Mouse (Mus musculus): ENCODE data around the gene Rnf10. TPM values are rescaled to one million over a fixed set of nuclear protein-coding genes. Genes with fewer than 3 reads are reported as not detected.

Gene Rnf10
- polyA plus RNA-seq (2015; fragmentation: Illumina TruSeq; extraction: RNeasy Lipid Tissue Mini Kit (QIAGEN cat#74804); ENCODE audit: insufficient read depth, low replicate concordance), result 126 TPM

DNA sequence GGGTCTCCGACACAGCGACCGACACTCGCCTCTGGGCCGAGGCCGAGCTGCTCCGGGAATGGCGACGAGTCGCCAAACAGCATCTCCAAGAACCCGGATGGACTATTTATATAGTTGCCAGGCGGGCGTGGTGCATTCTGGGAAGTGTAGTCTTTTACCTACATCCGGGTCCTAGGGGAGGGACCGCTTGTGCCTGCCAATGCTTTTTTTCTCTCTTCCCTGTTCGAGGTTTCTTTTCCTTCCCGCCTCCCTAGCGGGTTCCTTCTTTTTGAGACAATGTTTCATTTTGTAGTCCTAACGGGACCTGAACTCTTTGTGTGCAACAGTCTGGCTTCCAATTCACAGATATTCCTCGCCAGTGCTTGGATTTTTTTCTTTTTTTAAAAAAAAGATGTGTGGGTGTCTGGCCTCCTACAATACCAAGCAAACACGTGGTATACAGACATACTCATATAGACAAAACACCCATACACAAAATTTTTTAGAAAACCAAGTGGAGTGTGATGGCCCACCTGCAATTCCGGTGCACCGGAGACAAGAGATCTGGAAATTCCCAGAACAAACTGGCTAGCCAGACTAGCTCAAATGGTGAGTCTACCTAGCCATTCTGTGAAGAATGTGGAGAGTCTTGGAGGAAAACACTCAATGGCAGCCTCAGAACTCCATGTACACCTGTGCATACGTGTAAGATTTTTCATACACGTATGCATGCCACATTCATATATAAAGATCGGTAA is at the start of gene Rnf10:
Gene Rnf10 (minus strand): TSS at position 87 of the 737 bp plus-strand sequence.

GRCm38 (mm10) chr5:115300792-115301614 is 28.3 kb upstream of the Rnf10 start, which contains the start of gene Dynll1:
Gene Dynll1 (minus strand): TSS chr5:115300999.

DNA sequence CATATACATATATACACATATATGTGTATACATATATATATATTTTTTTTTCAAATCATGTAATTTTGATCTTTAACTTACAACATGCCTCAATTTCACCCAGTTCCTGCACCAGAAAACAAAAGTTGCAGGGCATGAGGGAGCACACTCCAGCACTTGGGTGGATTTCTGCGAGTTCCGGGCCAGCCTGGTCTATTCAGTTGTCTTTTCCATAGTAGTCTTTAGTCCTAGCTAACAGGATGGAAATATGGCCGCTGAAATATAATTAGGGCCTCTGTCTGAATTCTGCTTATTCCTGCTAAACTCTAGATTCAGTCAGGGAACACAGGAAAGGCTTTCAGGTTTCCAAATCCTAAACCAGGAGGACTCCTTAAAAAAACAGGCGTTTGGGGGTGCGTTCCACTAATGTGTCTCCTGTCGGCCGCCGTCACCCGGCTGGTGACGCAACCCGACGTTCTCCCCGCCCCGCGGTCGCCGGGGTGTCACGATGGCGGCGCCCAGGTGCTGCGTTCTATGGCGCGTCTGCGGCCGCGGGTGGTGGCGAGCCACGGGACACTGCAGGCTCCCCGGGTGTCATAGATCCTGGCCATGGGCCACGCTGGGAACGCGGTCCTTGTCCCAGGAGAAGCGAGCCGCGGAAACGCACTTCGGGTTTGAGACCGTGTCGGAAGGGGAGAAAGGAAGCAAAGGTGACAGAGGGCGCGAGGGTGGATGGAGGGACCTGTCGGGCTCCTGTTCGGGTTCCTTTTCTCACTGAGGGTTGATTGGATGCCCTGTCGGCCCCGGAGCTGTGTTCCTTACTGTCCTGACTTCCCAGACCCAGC is 6.7 kb upstream of the Rnf10 start, which contains the start of gene Coq5:
Gene Coq5 (plus strand): TSS at position 441 of the 824 bp plus-strand sequence.

GRCm38 (mm10) chr5:115235786-115236263 is 36.9 kb downstream of the Rnf10 start, which contains the start of gene Pop5:
Gene Pop5 (plus strand): TSS chr5:115235836.

DNA sequence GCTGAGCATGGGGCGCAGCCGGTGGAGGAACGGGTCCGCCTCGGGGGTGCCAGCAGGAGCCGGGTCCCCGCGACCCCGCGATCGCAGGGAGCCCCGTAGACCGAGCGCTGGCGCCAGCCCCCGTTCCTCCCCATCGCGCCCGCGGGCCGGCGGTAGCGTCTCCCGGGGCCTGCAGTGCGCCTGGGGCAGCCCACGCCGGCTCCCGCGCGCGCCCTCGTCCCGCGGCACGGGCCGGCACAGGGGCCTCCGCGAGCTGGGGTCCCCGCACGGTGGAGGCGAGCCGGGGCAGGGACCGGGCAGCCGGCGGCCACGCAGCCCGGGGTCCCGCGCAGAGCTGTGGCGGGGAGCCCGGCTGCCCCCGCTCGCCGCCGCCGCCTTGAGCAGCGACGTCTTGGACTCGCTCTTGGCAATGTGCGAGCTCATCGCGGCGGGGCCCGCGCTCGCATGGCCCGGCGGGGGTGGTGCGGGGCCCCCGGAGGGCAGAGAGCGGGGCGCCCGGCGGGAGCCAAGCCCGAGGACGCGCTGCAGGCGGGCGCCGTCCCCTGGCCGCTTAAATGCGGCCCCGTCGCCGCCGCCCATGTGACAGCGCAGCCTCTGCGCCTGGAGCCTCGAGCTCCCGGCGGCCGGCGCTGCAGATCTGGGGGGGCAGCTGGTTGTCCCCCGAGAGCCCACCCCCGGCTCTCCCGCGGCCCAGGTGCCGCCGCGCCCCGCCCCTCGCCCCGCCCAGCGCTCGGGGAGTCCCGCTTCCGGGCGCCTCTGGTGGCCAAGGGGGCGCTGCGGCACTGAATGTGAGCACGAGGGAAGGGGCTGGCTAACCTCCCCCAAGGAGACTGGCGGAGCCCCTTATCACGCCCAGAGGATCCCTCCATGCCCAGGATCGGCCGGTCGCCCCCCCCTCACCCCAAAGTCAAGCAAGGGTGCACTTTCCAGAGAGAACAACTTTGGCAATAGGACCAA is 78.8 kb downstream of the Rnf10 start, which contains the start of gene Cabp1:
Gene Cabp1 (minus strand): TSS at position 713 of the 957 bp plus-strand sequence.

Other genes with a start within 250 kb of the Rnf10 start
- gene Gm10401, start 174.6 kb downstream of the Rnf10 start, polyA plus RNA-seq (2015; fragmentation: Illumina TruSeq; extraction: RNeasy Lipid Tissue Mini Kit (QIAGEN cat#74804); ENCODE audit: insufficient read depth, low replicate concordance), result not detected
- gene Acads, start 153.6 kb downstream of the Rnf10 start, polyA plus RNA-seq (2015; fragmentation: Illumina TruSeq; extraction: RNeasy Lipid Tissue Mini Kit (QIAGEN cat#74804); ENCODE audit: insufficient read depth, low replicate concordance), result 5.3 TPM
- gene Unc119b, start 137.9 kb downstream of the Rnf10 start, polyA plus RNA-seq (2015; fragmentation: Illumina TruSeq; extraction: RNeasy Lipid Tissue Mini Kit (QIAGEN cat#74804); ENCODE audit: insufficient read depth, low replicate concordance), result 26.3 TPM
- 86.7 TPM for gene Mlec, start 114.7 kb downstream of the Rnf10 start, polyA plus RNA-seq (2015; fragmentation: Illumina TruSeq; extraction: RNeasy Lipid Tissue Mini Kit (QIAGEN cat#74804); ENCODE audit: insufficient read depth, low replicate concordance)
- gene Cabp1, start 78.5 kb downstream of the Rnf10 start, polyA plus RNA-seq (2015; fragmentation: Illumina TruSeq; extraction: RNeasy Lipid Tissue Mini Kit (QIAGEN cat#74804); ENCODE audit: insufficient read depth, low replicate concordance), result 2.0 TPM
- gene Pop5, start 37.1 kb downstream of the Rnf10 start, polyA plus RNA-seq (2015; fragmentation: Illumina TruSeq; extraction: RNeasy Lipid Tissue Mini Kit (QIAGEN cat#74804); ENCODE audit: insufficient read depth, low replicate concordance), result 72.3 TPM
- 24.9 TPM for gene Coq5, start 6.8 kb upstream of the Rnf10 start, polyA plus RNA-seq (2015; fragmentation: Illumina TruSeq; extraction: RNeasy Lipid Tissue Mini Kit (QIAGEN cat#74804); ENCODE audit: insufficient read depth, low replicate concordance)
- gene Dynll1, start 28.1 kb upstream of the Rnf10 start, polyA plus RNA-seq (2015; fragmentation: Illumina TruSeq; extraction: RNeasy Lipid Tissue Mini Kit (QIAGEN cat#74804); ENCODE audit: insufficient read depth, low replicate concordance), result 507 TPM
- 58.6 TPM for gene Srsf9, start 54.3 kb upstream of the Rnf10 start, polyA plus RNA-seq (2015; fragmentation: Illumina TruSeq; extraction: RNeasy Lipid Tissue Mini Kit (QIAGEN cat#74804); ENCODE audit: insufficient read depth, low replicate concordance)
- gene Gatc, start 68.3 kb upstream of the Rnf10 start, polyA plus RNA-seq (2015; fragmentation: Illumina TruSeq; extraction: RNeasy Lipid Tissue Mini Kit (QIAGEN cat#74804); ENCODE audit: insufficient read depth, low replicate concordance), result 19.0 TPM
- gene Triap1, start 68.3 kb upstream of the Rnf10 start, polyA plus RNA-seq (2015; fragmentation: Illumina TruSeq; extraction: RNeasy Lipid Tissue Mini Kit (QIAGEN cat#74804); ENCODE audit: insufficient read depth, low replicate concordance), result 35.2 TPM
- 153 TPM for gene Cox6a1, start 76.1 kb upstream of the Rnf10 start, polyA plus RNA-seq (2015; fragmentation: Illumina TruSeq; extraction: RNeasy Lipid Tissue Mini Kit (QIAGEN cat#74804); ENCODE audit: insufficient read depth, low replicate concordance)
- gene Msi1, start 156.7 kb upstream of the Rnf10 start, polyA plus RNA-seq (2015; fragmentation: Illumina TruSeq; extraction: RNeasy Lipid Tissue Mini Kit (QIAGEN cat#74804); ENCODE audit: insufficient read depth, low replicate concordance), result 0.22 TPM
- 0.55 TPM for gene Pla2g1b, start 193.4 kb upstream of the Rnf10 start, polyA plus RNA-seq (2015; fragmentation: Illumina TruSeq; extraction: RNeasy Lipid Tissue Mini Kit (QIAGEN cat#74804); ENCODE audit: insufficient read depth, low replicate concordance)
- 17.1 TPM for gene Sirt4, start 211.8 kb upstream of the Rnf10 start, polyA plus RNA-seq (2015; fragmentation: Illumina TruSeq; extraction: RNeasy Lipid Tissue Mini Kit (QIAGEN cat#74804); ENCODE audit: insufficient read depth, low replicate concordance)
- gene Pxn, start 233.8 kb upstream of the Rnf10 start, polyA plus RNA-seq (2015; fragmentation: Illumina TruSeq; extraction: RNeasy Lipid Tissue Mini Kit (QIAGEN cat#74804); ENCODE audit: insufficient read depth, low replicate concordance), result 42.2 TPM